Mouse (Mus musculus) heart, embryonic 11.5 days (tissue): ENCODE results near the gene Arl15. TPM values are rescaled to one million over a fixed set of nuclear protein-coding genes. Genes with fewer than 3 reads are reported as not detected.
"Not testable (repeated sequence)": the region's sequence is repeated elsewhere in the genome, so short reads cannot be mapped to it uniquely, and the experiment has no call there.

Experiments
- ATAC-seq: fragments of 200-750 bp; cut with Nextera tagmentation; replicated peaks from 2 replicates; pipeline ENCODE4 v1.8.0; 2017; ENCODE audit warnings: moderate library complexity; ENCODE audit not compliant: insufficient number of reproducible peaks, low FRiP score, low TSS enrichment
- H3K27ac ChIP-seq: fragments of 300-500 bp; sonication (generic); 2 replicates; pipeline ENCODE4 v1.5.1; 2014; ENCODE audit warnings: mild to moderate bottlenecking, low read depth, low read length
- H3K27me3 ChIP-seq: fragments of 300-500 bp; sonication (generic); 2 replicates; pipeline ENCODE4 v1.6.1; 2014; ENCODE audit warnings: mild to moderate bottlenecking, low read length, mixed read lengths; ENCODE audit not compliant: control insufficient read depth, insufficient read depth
- H3K36me3 ChIP-seq: fragments of 300-500 bp; sonication (generic); 2 replicates; pipeline ENCODE4 v1.6.1; 2014; ENCODE audit warnings: mild to moderate bottlenecking, low read length, moderate library complexity, mixed read lengths; ENCODE audit not compliant: control insufficient read depth, insufficient read depth
- H3K4me1 ChIP-seq: fragments of 300-500 bp; sonication (generic); 2 replicates; pipeline ENCODE4 v1.6.1; 2014; ENCODE audit warnings: low read length; ENCODE audit not compliant: control insufficient read depth, insufficient read depth
- H3K4me2 ChIP-seq: fragments of 300-500 bp; sonication (generic); 2 replicates; pipeline ENCODE4 v1.6.1; 2014; ENCODE audit warnings: mild to moderate bottlenecking, moderate library complexity
- H3K4me3 ChIP-seq: fragments of 300-500 bp; sonication (generic); 2 replicates; pipeline ENCODE4 v1.5.1; 2014; ENCODE audit warnings: low read depth, low read length
- H3K9ac ChIP-seq: fragments of 300-500 bp; sonication (generic); 2 replicates; pipeline ENCODE4 v1.6.1; 2014; ENCODE audit warnings: mild to moderate bottlenecking, low read depth, low read length, moderate library complexity
- H3K9me3 ChIP-seq: fragments of 300-500 bp; sonication (generic); replicated peaks from 2 replicates; pipeline ENCODE4 v1.6.1; 2016; ENCODE audit warnings: low read length; ENCODE audit not compliant: control insufficient read depth
- WGBS: fragments of 180-500 bp; shearing (Covaris S2); extraction: QIAGEN DNeasy Blood & Tissue Kit; methylation state at CpG from one replicate; pipeline ENCODE4 v1.1.7; 2014; ENCODE audit not compliant: insufficient replicate concordance; 5-methylcytosine and 5-hydroxymethylcytosine counted together
- polyA plus RNA-seq: library from polyadenylated mRNA; unstranded; fragments of >200 nt; fragmentation: Nextera tagmentation; extraction: Ambion mirVana; gene quantifications from 2 replicates; pipeline ENCODE4 v1.2.1, GENCODE M21; 2014

Gene Arl15
- polyA plus RNA-seq, 1 experiment from 2014 or later, result 10.1 TPM

DNA sequence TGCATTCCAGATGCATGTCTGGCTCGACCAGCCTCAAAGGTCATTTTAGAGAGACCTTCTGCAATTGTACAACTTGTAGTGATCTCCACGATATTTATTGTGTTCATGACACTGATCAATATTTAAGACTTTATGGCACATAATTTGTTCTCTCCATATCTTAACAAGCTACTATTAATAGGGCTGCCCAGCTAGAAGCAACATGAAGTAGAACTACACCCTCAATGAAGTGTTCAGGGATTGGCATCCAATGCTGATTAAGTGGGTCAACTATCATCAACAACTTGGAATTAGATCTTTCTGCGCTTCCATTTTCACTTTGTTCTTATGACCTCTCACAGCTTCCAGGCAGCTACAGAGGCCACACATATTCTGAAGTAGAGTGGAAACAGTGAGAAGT, 24.5 kb upstream of the Arl15 start:
- ATAC-seq, result no peak
- H3K27ac ChIP-seq, result no peak overlapping the region
- H3K4me1 ChIP-seq, result no peaks in the 10 kb centered on the region
- no peak overlapping the region for H3K4me3 ChIP-seq
- H3K9ac ChIP-seq, result no peak overlapping the region
- no peaks in the 10 kb centered on the region for H3K36me3 ChIP-seq
- H3K4me2 ChIP-seq, result no peak overlapping the region
- H3K27me3 ChIP-seq, result no peaks in the 10 kb centered on the region
- H3K9me3 ChIP-seq, result no peaks in the 10 kb centered on the region
- 78% methylated on average over 3 of the region's 3 CpGs for WGBS

DNA sequence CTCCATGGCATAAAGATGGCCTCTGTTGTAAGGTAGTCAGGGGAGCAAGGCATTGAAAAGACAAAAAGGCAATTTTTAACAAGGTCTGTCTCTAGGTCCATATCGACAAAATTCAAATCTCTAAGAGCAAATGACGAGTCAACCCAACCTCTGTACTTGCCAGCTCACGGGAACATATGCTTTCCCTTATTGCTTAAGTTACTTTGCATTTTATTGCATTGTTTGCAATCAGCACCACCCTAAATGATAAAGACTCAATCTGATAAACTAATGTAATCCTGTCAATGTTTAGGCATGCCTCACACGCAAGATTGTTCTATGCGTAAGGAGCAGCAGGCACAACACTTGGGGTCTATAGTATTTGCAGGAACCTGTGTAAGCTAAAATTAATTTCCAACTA, 24.0 kb upstream of the Arl15 start:
- WGBS, result 91% methylated on average over 5 of the region's 5 CpGs
- no peaks in the 10 kb centered on the region for H3K27me3 ChIP-seq
- no peak overlapping the region for H3K4me3 ChIP-seq
- no peak for ATAC-seq
- H3K27ac ChIP-seq, result no peak overlapping the region
- no peaks in the 10 kb centered on the region for H3K4me1 ChIP-seq
- H3K4me2 ChIP-seq, result no peak overlapping the region
- no peaks in the 10 kb centered on the region for H3K36me3 ChIP-seq
- no peak overlapping the region for H3K9ac ChIP-seq
- H3K9me3 ChIP-seq, result no peaks in the 10 kb centered on the region

DNA sequence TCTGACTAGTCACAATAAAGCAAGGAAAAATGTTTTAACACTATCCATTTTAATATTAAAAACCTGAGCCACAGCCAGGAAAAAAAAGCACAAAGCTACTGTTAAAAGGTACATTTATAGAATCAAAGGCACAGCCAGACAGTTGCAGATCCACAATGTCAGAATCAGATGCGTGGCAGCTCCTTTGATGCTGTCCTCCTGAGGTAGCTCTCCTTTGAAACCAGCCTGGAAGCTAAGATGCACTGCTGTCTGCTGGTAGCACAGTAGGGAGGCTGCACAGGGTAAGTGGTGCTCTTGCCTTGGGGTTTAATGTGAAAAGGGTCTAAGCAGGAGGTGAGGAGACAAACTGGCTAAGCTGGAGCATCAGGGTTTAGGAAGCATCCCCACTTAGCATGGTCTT, 23.0 kb upstream of the Arl15 start:
- H3K9ac ChIP-seq, result no peak overlapping the region
- no peak overlapping the region for H3K27ac ChIP-seq
- H3K9me3 ChIP-seq, result no peaks in the 10 kb centered on the region
- H3K36me3 ChIP-seq, result no peaks in the 10 kb centered on the region
- no peaks in the 10 kb centered on the region for H3K27me3 ChIP-seq
- H3K4me1 ChIP-seq, result no peaks in the 10 kb centered on the region
- 35% methylated on average over 1 of the region's 1 CpGs for WGBS
- H3K4me3 ChIP-seq, result no peak overlapping the region
- H3K4me2 ChIP-seq, result no peak overlapping the region
- ATAC-seq, result no peak

DNA sequence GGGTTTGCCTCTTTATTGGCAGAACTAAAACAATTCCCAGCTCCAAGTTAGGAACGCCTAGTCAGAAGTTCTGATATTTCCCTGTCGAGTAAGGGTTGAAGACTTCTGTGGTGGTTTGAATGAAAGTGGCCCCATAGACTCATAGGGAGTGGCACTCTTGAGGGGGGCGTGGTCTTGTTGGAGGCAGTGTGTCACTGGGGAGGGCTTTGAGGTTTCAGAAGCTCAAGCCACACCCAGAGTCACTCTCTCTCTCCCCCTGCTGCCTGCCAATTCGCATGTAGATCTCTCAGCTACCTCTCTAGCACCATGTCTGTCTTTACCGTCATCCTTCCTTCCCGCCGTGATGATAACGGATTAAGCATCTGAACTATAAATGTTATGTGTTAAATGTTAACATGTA, 19.5 kb upstream of the Arl15 start:
- H3K27ac ChIP-seq, result no peak overlapping the region
- H3K36me3 ChIP-seq, result no peaks in the 10 kb centered on the region
- H3K4me1 ChIP-seq, result no peaks in the 10 kb centered on the region
- H3K9ac ChIP-seq, result no peak overlapping the region
- no peaks in the 10 kb centered on the region for H3K9me3 ChIP-seq
- WGBS, result 88% methylated on average over 8 of the region's 8 CpGs
- no peak overlapping the region for H3K4me3 ChIP-seq
- no peak for ATAC-seq
- no peak overlapping the region for H3K4me2 ChIP-seq
- no peaks in the 10 kb centered on the region for H3K27me3 ChIP-seq

DNA sequence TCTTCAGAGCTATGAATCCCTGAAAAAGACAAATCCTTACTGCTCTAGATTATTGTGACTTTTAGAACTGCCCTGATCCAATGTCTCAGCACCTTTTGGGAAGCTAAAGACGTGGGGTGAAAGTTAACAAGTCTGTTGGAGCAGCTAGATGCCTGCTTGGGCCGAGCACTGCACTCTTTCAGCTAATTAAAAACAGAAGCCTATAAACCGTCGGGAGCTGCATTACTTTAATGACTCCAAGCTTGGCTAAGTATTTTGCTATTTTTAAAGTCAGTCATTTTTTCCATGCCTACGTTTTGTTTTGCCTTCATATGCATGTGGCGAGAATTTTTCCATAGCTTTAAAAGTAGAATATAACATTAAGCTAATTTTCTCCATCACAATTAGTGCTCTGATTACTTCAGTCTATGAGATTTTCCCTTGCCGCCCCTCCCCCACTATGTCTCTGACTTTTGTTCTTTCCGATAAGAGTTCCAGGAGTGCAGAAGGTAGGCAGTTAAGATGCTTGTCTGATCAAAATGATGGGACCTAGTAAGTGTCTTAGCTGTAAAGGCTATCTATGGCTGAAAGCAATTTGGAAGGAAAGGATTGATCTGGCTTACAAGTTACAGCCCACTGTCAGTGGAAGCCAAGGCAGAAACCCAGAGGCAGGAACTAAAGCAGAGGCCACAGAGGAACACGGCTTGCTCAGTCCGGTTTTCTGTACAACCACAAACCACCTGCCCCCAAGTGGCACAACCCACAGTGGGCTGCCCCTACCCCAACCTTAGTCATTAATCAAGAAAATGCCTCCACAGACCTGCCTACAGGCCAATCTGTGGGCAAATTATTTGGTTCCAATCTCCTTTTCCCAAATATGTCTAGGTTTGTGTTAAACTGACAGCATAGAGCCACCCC, 18.8 kb upstream of the Arl15 start:
- H3K27ac ChIP-seq, result no peak overlapping the region
- no peak for ATAC-seq

DNA sequence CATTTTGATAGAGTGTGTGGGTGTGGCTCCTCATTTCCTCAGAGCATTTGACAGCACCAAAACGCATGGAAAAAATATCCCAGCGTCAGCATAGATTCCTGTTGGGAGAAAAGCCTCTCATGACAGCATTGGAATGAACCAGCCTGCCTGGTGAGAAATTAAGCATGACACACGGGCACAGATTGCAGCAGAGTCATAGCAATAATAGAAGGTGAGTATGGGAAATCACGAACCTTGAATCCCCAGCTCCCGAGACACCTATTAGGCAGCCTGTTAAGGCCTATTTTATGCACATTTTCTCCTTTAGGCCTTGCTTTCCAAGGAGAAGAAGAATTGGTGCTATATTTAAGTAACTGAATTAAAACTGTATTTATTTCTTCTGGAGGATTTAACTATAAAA, 8.5 kb upstream of the Arl15 start:
- ATAC-seq, result no peak
- Histone ChIP-seq H3K9ac (no peak overlapping the region), H3K4me2 (no peak overlapping the region), H3K27ac (no peak overlapping the region), H3K4me3 (no peak overlapping the region), H3K4me1 (no peaks in the 10 kb centered on the region), H3K36me3 (no peaks in the 10 kb centered on the region), H3K9me3 (no peaks in the 10 kb centered on the region), H3K27me3 (no peaks in the 10 kb centered on the region)
- 86% methylated on average over 5 of the region's 5 CpGs for WGBS

More for the DNA sequence above, 18.8 kb upstream of the Arl15 start:
- Histone ChIP-seq H3K4me2 (no peak overlapping the region), H3K9me3 (no peaks in the 10 kb centered on the region), H3K4me3 (no peak overlapping the region), H3K36me3 (no peaks in the 10 kb centered on the region), H3K9ac (no peak overlapping the region), H3K27me3 (no peaks in the 10 kb centered on the region), H3K4me1 (no peaks in the 10 kb centered on the region)
- WGBS, result 75% methylated on average over 10 of the region's 10 CpGs

DNA sequence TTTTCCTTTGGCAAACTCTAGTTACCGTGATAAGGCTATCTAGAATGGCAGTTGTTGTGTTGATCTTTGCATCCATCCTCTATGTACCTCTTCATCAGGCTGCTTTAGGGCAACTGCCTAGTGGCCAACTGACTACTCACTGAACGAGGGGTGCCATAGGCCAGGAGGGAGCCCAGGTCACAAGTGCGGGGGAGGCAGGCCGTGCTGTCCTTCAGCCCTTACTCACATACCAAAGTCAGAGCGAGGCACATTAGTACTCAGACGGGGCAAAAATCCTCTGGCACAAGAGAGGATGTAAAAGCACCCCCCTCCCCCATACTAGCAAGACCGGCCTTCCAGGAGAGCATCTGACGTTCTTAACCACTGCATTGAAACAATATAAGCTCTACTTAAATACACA, 7.2 kb upstream of the Arl15 start:
- Histone ChIP-seq H3K27me3 (no peaks in the 10 kb centered on the region), H3K36me3 (no peaks in the 10 kb centered on the region), H3K9ac (no peak overlapping the region), H3K9me3 (no peaks in the 10 kb centered on the region), H3K4me1 (no peaks in the 10 kb centered on the region), H3K4me2 (no peak overlapping the region), H3K27ac (no peak overlapping the region), H3K4me3 (no peak overlapping the region)
- 66% methylated on average over 8 of the region's 8 CpGs for WGBS
- ATAC-seq, result no peak

DNA sequence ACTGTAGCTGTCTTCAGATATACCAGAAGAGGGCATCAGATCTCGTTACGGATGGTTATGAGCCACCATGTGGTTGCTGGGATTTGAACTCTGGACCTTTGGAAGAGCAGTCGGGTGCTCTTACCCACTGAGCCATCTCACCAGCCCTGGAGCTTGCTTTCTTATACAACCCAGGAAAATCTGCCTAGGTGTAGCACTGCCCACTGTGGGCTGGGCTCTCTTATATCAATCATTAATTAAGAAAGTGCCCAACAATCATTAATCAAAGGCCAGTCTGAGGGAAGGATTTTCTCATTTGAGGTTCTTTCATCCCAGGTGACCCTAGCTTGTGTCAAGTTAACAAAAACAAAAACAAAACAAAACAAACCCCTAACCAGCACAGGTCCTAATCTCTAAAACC, 4.3 kb upstream of the Arl15 start:
- not testable (repeated sequence) for H3K4me3 ChIP-seq, ATAC-seq, H3K9me3 ChIP-seq, H3K27me3 ChIP-seq, H3K36me3 ChIP-seq, H3K4me1 ChIP-seq, H3K27ac ChIP-seq, H3K4me2 ChIP-seq, H3K9ac ChIP-seq
- 73% methylated on average over 2 of the region's 3 CpGs for WGBS

DNA sequence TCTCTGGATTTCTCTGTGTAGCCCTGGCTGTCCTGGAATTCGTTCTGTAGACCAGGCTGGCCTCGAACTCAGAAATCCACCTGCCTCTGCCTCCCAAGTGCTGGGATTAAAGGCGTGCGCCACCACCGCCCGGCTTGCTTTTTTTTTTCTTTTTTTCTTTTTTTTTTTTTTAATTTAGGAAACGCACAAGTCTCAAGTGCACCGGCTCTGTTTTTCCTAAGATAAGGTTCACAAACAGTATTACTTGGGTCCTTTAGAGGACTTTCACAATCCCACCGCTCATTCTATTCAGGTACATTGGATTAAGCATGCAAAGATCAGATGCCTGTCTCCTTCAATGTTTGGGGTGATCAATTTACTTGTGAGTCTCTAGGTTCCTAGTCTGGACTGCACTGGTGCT, 668 bp upstream of the Arl15 start:
- H3K4me3 ChIP-seq, result peak overlapping the region; percentile 91
- no peaks in the 10 kb centered on the region for H3K36me3 ChIP-seq
- peaks cover 22% of the 10 kb centered on the region for H3K4me1 ChIP-seq
- H3K9me3 ChIP-seq, result no peaks in the 10 kb centered on the region
- H3K27me3 ChIP-seq, result no peaks in the 10 kb centered on the region
- H3K27ac ChIP-seq, result peak overlapping the region; percentile 93
- H3K9ac ChIP-seq, result peak overlapping the region; percentile 93
- H3K4me2 ChIP-seq, result peak overlapping the region; percentile 87
- WGBS, result 68% methylated on average over 9 of the region's 9 CpGs
- no peak for ATAC-seq
